Mouse (Mus musculus): ENCODE results near the gene Mta3. TPM values are rescaled to one million over a fixed set of nuclear protein-coding genes. Genes with fewer than 3 reads are reported as not detected.
"Not testable (repeated sequence)": the region's sequence is repeated elsewhere in the genome, so short reads cannot be mapped to it uniquely, and the experiment has no call there.

The Mta3 gene
- polyA plus RNA-seq, 1 experiment from 2014 or later: 41.0 TPM

GRCm38 (mm10) chr17:83854284-83854918, 148.4 kb downstream of the Mta3 start:
- peak overlapping the region; percentile 37; the same call in 1 of the 2 replicates for H3K4me2 ChIP-seq
- no peak overlapping the region for H3K9ac ChIP-seq
- H3K27ac ChIP-seq (ENCODE audit: low read depth): no peak overlapping the region
- no peaks in the 10 kb centered on the region for H3K4me1 ChIP-seq (ENCODE audit: insufficient read depth)
- 45% methylated on average over 12 of the region's 12 CpGs for WGBS
- no peak overlapping the region for H3K4me3 ChIP-seq (ENCODE audit: low read depth, low read length)
- TF ChIP-seq CTCF (IDR thresholded peaks at IDR 0.05; ENCODE audit: low read depth): no peak
- peak; percentile 71 for ATAC-seq (ENCODE audit: insufficient read depth)
- no peaks in the 10 kb centered on the region for H3K9me3 ChIP-seq (ENCODE audit: low read depth, low read length)
- no peaks in the 10 kb centered on the region for H3K36me3 ChIP-seq (ENCODE audit: insufficient read depth)
- peak; percentile 67 for DNase-seq
- no peaks in the 10 kb centered on the region for H3K27me3 ChIP-seq (ENCODE audit: insufficient read depth, low read length)

GRCm38 (mm10) chr17:83858413-83858812, 152.4 kb downstream of the Mta3 start:
- no peaks in the 10 kb centered on the region for H3K4me1 ChIP-seq (ENCODE audit: insufficient read depth)
- H3K27me3 ChIP-seq (ENCODE audit: insufficient read depth, low read length): no peaks in the 10 kb centered on the region
- H3K9me3 ChIP-seq (ENCODE audit: low read depth, low read length): no peaks in the 10 kb centered on the region
- ATAC-seq (ENCODE audit: insufficient read depth) (no peak), DNase-seq (no peak)
- H3K4me2 ChIP-seq: no peak overlapping the region
- 78% methylated on average over 7 of the region's 7 CpGs for WGBS
- no peak overlapping the region for H3K9ac ChIP-seq
- H3K4me3 ChIP-seq (ENCODE audit: low read depth, low read length): no peak overlapping the region
- no peaks in the 10 kb centered on the region for H3K36me3 ChIP-seq (ENCODE audit: insufficient read depth)
- no peak for TF ChIP-seq CTCF (IDR thresholded peaks at IDR 0.05; ENCODE audit: low read depth)
- no peak overlapping the region for H3K27ac ChIP-seq (ENCODE audit: low read depth)

GRCm38 (mm10) chr17:83859639-83860038, 153.7 kb downstream of the Mta3 start:
- H3K4me1 ChIP-seq (ENCODE audit: insufficient read depth): no peaks in the 10 kb centered on the region
- no peaks in the 10 kb centered on the region for H3K27me3 ChIP-seq (ENCODE audit: insufficient read depth, low read length)
- no peak for TF ChIP-seq CTCF (IDR thresholded peaks at IDR 0.05; ENCODE audit: low read depth)
- no peak for DNase-seq
- H3K27ac ChIP-seq (ENCODE audit: low read depth): no peak overlapping the region
- no peak overlapping the region for H3K9ac ChIP-seq
- ATAC-seq (ENCODE audit: insufficient read depth): no peak
- no peaks in the 10 kb centered on the region for H3K9me3 ChIP-seq (ENCODE audit: low read depth, low read length)
- H3K4me2 ChIP-seq: no peak overlapping the region
- H3K4me3 ChIP-seq (ENCODE audit: low read depth, low read length): no peak overlapping the region
- H3K36me3 ChIP-seq (ENCODE audit: insufficient read depth): no peaks in the 10 kb centered on the region
- 86% methylated on average over 4 of the region's 4 CpGs for WGBS

GRCm38 (mm10) chr17:83860224-83860623, 154.3 kb downstream of the Mta3 start:
- ATAC-seq (ENCODE audit: insufficient read depth) (no peak), DNase-seq (no peak)
- H3K4me3 ChIP-seq (ENCODE audit: low read depth, low read length): no peak overlapping the region
- no peaks in the 10 kb centered on the region for H3K36me3 ChIP-seq (ENCODE audit: insufficient read depth)
- H3K27me3 ChIP-seq (ENCODE audit: insufficient read depth, low read length): no peaks in the 10 kb centered on the region
- H3K4me2 ChIP-seq: no peak overlapping the region
- 61% methylated on average over 7 of the region's 7 CpGs for WGBS
- no peaks in the 10 kb centered on the region for H3K9me3 ChIP-seq (ENCODE audit: low read depth, low read length)
- no peak for TF ChIP-seq CTCF (IDR thresholded peaks at IDR 0.05; ENCODE audit: low read depth)
- H3K9ac ChIP-seq: no peak overlapping the region
- no peak overlapping the region for H3K27ac ChIP-seq (ENCODE audit: low read depth)
- H3K4me1 ChIP-seq (ENCODE audit: insufficient read depth): no peaks in the 10 kb centered on the region

GRCm38 (mm10) chr17:83860968-83861367, 155.0 kb downstream of the Mta3 start:
- H3K4me3 ChIP-seq (ENCODE audit: low read depth, low read length): peak overlapping the region; percentile 68
- not testable (repeated sequence) for ATAC-seq (ENCODE audit: insufficient read depth); H3K9ac ChIP-seq; DNase-seq; H3K9me3 ChIP-seq (ENCODE audit: low read depth, low read length); H3K4me1 ChIP-seq (ENCODE audit: insufficient read depth); H3K27ac ChIP-seq (ENCODE audit: low read depth); H3K27me3 ChIP-seq (ENCODE audit: insufficient read depth, low read length); H3K36me3 ChIP-seq (ENCODE audit: insufficient read depth)
- WGBS: 59% methylated on average over 8 of the region's 8 CpGs
- H3K4me2 ChIP-seq: peak overlapping the region; percentile 86

- H3K9me3 ChIP-seq (ENCODE audit: low read depth, low read length): no peaks in the 10 kb centered on the region
- peak overlapping the region; percentile 91 for H3K27ac ChIP-seq (ENCODE audit: low read depth)
- H3K4me1 ChIP-seq (ENCODE audit: insufficient read depth): no peaks in the 10 kb centered on the region
- WGBS: under 1% methylated on average over 62 of the region's 62 CpGs
- no peaks in the 10 kb centered on the region for H3K36me3 ChIP-seq (ENCODE audit: insufficient read depth)
- H3K9ac ChIP-seq: peak overlapping the region; percentile 76
- ATAC-seq (ENCODE audit: insufficient read depth) (peak; percentile 93), DNase-seq (peak; percentile 99)
- no peaks in the 10 kb centered on the region for H3K27me3 ChIP-seq (ENCODE audit: insufficient read depth, low read length)
- peak overlapping the region; percentile 68 for H3K4me3 ChIP-seq (ENCODE audit: low read depth, low read length)
- peak overlapping the region; percentile 86 for H3K4me2 ChIP-seq
- no peak for TF ChIP-seq CTCF (IDR thresholded peaks at IDR 0.05; ENCODE audit: low read depth)
Observed at GRCm38 (mm10) chr17:83861444-83862133, 155.6 kb downstream of the Mta3 start.

GRCm38 (mm10) chr17:83862134-83862881, 156.3 kb downstream of the Mta3 start:
- no peaks in the 10 kb centered on the region for H3K27me3 ChIP-seq (ENCODE audit: insufficient read depth, low read length)
- H3K4me2 ChIP-seq: peak overlapping the region; percentile 86
- H3K4me1 ChIP-seq (ENCODE audit: insufficient read depth): no peaks in the 10 kb centered on the region
- ATAC-seq (ENCODE audit: insufficient read depth) (peak; percentile 70), DNase-seq (peak; percentile 67)
- peak overlapping the region; percentile 68 for H3K4me3 ChIP-seq (ENCODE audit: low read depth, low read length)
- peak overlapping the region; percentile 76 for H3K9ac ChIP-seq
- no peaks in the 10 kb centered on the region for H3K9me3 ChIP-seq (ENCODE audit: low read depth, low read length)
- H3K27ac ChIP-seq (ENCODE audit: low read depth): peak overlapping the region; percentile 91
- WGBS: under 1% methylated on average over 23 of the region's 27 CpGs
- no peak for TF ChIP-seq CTCF (IDR thresholded peaks at IDR 0.05; ENCODE audit: low read depth)
- H3K36me3 ChIP-seq (ENCODE audit: insufficient read depth): no peaks in the 10 kb centered on the region

All from lung, embryonic 14.5 days (tissue).